Mouse (Mus musculus) lung, adult 2 months (tissue): ENCODE results near the gene Scd2. TPM values are rescaled to one million over a fixed set of nuclear protein-coding genes. Genes with fewer than 3 reads are reported as not detected.
"Not testable (repeated sequence)": the region's sequence is repeated elsewhere in the genome, so short reads cannot be mapped to it uniquely, and the experiment has no call there.

ENCODE experiments used
- DNase-seq: peaks from one replicate; pipeline ENCODE4 v3.0.0; 2022
- H3K4me1 ChIP-seq: fragments of 200-500 bp; 2 replicates; pipeline ENCODE4 v1.6.1; 2011; ENCODE audit warnings: low read length; ENCODE audit not compliant: control insufficient read depth, insufficient read depth
- H3K4me3 ChIP-seq: fragments of 200-500 bp; replicated peaks from 2 replicates; pipeline ENCODE3; 2011; ENCODE audit warnings: low read depth, mild to moderate bottlenecking, control low read depth, low read length; ENCODE audit errors: extremely low read depth
- CTCF ChIP-seq: fragments of 200-500 bp; IDR thresholded peaks from 2 replicates; pipeline ENCODE4 v1.5.1; 2011; ENCODE audit warnings: mild to moderate bottlenecking, low read length, control low read depth; ENCODE audit not compliant: insufficient read depth
- POLR2A ChIP-seq: fragments of 200-500 bp; IDR thresholded peaks from 2 replicates; pipeline ENCODE4 v1.6.1; 2011; ENCODE audit warnings: low read depth, mild to moderate bottlenecking, control low read depth, low read length, borderline replicate concordance; ENCODE audit errors: extremely low read depth
- WGBS: fragments of 180-500 bp; shearing (Covaris S2); methylation state at CpG from one replicate; pipeline ENCODE4 v1.1.7; 2018; 5-methylcytosine and 5-hydroxymethylcytosine counted together
- polyA plus RNA-seq: library from polyadenylated mRNA; depleted of rRNA; stranded (reverse); fragments of >200 nt; gene quantifications from 2 replicates; pipeline ENCODE4 v1.2.3, GENCODE M21; 2012

Gene Scd2
- polyA plus RNA-seq, 1 experiment = 384 TPM

DNA sequence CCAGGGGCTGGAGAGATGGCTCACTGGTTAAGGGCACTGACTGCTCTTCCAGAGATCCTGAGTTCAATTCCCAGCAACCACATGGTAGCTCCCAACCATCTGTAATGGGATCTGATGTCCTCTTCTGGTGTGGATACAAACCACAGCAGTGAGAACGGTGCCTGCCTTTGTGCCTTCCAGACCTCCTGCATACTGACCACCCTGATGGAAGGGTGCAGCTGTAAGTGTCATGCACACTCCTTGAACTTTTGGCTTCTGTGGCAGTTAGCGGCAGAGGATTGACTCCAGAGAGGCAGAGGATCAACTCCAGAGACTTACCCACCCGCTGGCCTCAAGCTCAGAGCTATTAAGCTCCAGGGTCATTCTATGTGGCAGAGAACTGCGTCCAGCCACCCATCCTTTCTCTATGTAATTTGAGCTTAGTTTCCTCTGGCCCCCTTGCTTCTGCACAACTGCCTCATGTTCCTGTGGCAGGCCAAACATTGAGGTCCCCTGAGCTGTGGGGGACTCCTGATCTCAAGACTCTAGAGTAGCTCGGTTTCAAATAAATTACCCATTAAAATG, 23.4 kb downstream of the Scd2 start:
- WGBS = 76% methylated on average over 5 of the region's 5 CpGs
- TF ChIP-seq CTCF (no peak), POLR2A (no peak)

DNA sequence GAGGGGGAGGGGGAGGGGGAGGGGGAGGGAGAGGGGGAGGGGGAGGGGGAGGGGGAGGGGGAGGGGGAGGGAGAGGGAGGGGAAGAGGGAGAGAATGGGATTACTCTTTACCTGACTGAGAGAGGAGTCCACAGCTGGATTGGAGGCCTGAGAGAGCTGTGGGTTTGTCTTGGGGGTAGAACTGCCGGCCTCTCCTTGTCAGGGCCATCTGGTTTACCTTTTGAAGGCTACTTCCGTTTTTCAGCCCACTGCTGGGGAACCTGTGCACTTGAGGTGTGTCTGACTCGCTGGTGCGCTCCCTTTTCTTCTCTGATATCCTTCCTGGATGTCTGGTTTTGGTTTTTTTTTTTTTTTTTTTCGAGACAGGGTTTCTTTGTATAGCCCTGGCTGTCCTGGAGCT, 23.9 kb downstream of the Scd2 start:
- WGBS = 64% methylated on average over 5 of the region's 5 CpGs
- Histone ChIP-seq H3K4me3 (no peak overlapping the region), H3K4me1 (peaks cover 2% of the 10 kb centered on the region; the same call in 1 of the 2 replicates)
- no peak for DNase-seq
- no peak for TF ChIP-seq POLR2A
- TF ChIP-seq CTCF = no peak

More for the DNA sequence above, 23.4 kb downstream of the Scd2 start:
- DNase-seq = no peak
- Histone ChIP-seq H3K4me1 (peaks cover 2% of the 10 kb centered on the region), H3K4me3 (no peak overlapping the region)

DNA sequence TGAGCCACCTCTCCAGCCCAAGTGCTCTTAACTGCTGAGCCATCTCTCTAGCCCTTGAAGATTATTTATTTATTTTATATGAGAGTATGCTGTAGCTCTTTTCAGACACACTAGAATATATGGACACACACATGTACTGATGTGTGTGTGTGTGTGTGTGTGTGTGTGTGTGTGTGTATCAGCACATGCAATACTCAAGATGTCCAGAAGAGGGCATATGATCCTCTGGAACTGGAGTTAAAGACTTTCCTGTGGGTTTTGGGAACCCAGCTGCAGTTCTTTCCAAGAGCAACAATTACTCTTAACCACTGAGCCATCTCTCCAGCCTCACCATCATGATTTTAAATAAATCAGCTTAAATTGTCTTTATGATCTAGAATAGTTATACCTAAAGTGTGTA, 25.1 kb downstream of the Scd2 start:
- TF ChIP-seq POLR2A (no peak), CTCF (no peak)
- Histone ChIP-seq H3K4me1 (peaks cover 2% of the 10 kb centered on the region; the same call in 1 of the 2 replicates), H3K4me3 (no peak overlapping the region)
- no peak for DNase-seq

DNA sequence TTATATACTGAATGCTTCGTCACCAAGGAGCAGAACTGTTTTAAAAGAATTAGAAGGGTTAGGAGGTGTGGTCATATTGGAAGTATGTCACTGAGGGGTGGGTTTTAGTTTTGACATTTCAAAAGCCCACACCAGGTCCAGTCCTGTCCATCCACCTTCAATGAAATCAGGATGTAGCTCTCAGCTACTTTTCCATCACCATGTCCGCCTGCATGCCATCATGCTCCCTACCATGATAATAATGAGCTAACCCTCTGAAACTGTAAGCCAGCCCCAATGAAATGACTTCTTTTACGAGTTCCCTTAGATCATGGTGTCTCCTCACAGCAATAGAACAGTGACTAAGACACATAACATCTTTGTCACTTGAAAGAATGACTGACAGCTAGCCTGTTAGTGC, 26.8 kb downstream of the Scd2 start:
- no peaks in the 10 kb centered on the region for H3K4me1 ChIP-seq
- 88% methylated on average over 3 of the region's 3 CpGs for WGBS
- H3K4me3 ChIP-seq = no peak overlapping the region
- no peak for DNase-seq
- TF ChIP-seq POLR2A = no peak
- TF ChIP-seq CTCF = no peak

DNA sequence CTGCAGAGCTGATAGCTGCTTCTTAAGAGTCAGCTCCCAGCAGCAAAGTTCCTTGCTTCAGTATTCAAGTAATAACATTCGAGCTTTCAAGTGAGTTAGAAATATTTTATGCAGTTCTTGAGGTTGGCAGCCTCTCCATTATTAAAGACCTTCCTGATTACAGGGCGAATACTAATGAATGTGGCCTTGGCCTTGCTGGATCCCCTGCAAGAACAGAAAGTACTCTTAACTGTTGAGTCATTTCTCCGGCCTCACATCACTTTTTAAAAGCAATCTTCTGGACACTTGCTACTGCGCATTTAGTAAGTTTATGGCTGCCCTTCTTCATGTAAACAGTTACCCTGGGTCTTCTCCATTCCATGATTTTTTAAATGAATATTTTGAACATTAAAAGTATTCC, 27.7 kb downstream of the Scd2 start:
- Histone ChIP-seq H3K4me3 (no peak overlapping the region), H3K4me1 (no peaks in the 10 kb centered on the region)
- WGBS = 59% methylated on average over 4 of the region's 4 CpGs
- TF ChIP-seq POLR2A = no peak
- no peak for TF ChIP-seq CTCF
- no peak for DNase-seq

DNA sequence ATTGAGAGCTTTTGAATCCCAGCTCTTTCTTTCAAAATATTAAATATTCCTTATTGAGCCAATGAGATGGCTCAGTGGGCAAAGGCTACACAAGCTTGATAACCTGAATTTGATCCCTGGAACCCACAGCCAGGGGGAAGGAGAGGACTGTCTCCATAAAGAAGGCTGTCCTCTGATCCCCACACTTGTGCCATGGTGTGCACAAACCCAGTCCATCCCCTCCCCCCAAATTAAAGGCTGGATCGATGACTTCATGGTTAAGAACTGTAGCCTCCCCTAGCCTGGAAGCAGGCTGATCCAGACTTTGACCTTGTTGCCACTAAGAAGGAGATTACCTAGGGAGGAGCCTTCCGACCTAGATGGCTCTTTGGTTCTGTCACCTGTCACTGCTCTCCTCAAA, 28.2 kb downstream of the Scd2 start:
- Histone ChIP-seq H3K4me3 (no peak overlapping the region), H3K4me1 (no peaks in the 10 kb centered on the region)
- 79% methylated on average over 2 of the region's 2 CpGs for WGBS
- no peak for DNase-seq
- TF ChIP-seq POLR2A = no peak
- TF ChIP-seq CTCF = no peak

DNA sequence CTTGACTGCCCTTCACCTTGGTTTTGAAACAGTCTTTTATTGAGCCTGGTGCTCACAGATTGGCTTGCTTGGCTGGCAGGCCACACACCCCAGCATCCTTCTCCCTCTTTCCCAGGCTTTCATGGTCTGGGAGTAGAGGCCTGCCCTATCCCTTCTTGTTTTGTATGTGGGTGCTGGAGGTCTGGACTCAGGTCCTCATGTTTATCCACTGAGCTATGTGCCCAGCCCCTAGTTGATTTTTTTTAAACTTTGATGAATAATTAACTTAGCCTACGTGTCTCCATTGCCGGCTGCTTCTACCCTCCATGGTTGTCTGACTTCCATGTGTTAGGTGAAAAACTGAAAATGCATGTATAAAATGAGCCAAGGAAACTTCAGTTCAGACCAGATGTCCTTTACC, 36.1 kb downstream of the Scd2 start:
- H3K4me1 ChIP-seq = no peaks in the 10 kb centered on the region
- DNase-seq = no peak
- no peak for TF ChIP-seq CTCF
- TF ChIP-seq POLR2A = no peak
- 90% methylated on average over 2 of the region's 2 CpGs for WGBS
- H3K4me3 ChIP-seq = no peak overlapping the region

DNA sequence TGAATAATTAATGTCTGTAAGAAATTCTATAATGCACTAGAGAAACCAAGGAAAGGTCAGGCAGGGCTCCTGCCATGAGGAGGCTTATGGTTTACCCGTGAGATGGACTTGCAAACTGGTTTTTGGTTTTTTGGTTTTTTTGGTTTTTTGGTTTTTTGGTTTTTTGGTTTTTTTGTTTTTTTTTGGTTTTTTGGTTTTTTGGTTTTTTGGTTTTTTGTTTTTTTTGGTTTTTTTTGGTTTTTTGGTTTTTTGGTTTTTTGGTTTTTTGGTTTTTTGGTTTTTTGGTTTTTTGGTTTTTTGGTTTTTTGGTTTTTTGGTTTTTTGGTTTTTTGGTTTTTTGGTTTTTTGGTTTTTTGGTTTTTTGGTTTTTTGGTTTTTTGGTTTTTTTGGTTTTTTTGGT, 37.7 kb downstream of the Scd2 start:
- H3K4me1 ChIP-seq, H3K4me3 ChIP-seq, DNase-seq: not testable (repeated sequence)
- WGBS = 98% methylated on average over 1 of the region's 1 CpGs

DNA sequence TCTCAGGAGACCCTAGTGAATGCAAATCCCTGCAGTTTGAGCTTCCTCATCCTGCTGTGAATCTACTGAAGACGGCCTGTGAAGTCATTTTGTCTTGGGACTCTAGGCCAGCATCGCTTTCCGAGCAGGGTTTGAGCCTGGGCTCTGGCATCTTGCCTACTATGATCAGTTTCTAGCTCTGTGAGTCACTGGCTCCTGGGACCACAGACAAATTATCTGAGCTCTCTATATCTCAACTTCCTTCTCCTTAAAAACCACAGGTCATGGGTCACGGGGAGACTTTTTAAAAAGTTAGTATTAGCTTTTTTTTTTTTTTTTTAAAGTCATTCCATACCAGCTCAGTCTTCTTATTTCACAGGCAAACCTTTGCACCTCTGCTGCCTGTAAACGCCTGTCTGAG, 38.4 kb downstream of the Scd2 start:
- Histone ChIP-seq H3K4me1 (no peaks in the 10 kb centered on the region), H3K4me3 (no peak overlapping the region)
- DNase-seq = no peak
- no peak for TF ChIP-seq POLR2A
- 67% methylated on average over 5 of the region's 5 CpGs for WGBS

DNA sequence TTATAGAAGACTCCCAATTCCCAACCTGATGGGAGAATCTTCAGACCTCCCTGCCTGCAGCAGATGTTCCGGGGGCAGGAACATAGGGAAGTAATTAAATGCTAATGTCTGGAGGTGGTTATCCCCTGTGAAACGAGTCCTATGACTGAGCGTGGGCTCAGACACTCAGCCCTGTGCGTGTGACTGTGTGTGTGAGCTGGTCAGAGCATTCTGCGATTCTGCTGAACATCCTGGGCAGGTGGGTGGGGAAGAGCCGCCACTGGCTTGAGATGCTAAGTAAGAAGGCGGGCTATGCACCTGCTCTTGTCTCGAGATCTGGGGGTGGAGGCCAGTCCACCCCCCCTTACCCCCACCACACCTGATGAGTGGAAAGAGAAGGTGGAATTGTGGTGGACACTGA, 38.9 kb downstream of the Scd2 start:
- 70% methylated on average over 8 of the region's 8 CpGs for WGBS
- Histone ChIP-seq H3K4me3 (no peak overlapping the region), H3K4me1 (no peaks in the 10 kb centered on the region)
- DNase-seq = no peak
- no peak for TF ChIP-seq POLR2A

DNA sequence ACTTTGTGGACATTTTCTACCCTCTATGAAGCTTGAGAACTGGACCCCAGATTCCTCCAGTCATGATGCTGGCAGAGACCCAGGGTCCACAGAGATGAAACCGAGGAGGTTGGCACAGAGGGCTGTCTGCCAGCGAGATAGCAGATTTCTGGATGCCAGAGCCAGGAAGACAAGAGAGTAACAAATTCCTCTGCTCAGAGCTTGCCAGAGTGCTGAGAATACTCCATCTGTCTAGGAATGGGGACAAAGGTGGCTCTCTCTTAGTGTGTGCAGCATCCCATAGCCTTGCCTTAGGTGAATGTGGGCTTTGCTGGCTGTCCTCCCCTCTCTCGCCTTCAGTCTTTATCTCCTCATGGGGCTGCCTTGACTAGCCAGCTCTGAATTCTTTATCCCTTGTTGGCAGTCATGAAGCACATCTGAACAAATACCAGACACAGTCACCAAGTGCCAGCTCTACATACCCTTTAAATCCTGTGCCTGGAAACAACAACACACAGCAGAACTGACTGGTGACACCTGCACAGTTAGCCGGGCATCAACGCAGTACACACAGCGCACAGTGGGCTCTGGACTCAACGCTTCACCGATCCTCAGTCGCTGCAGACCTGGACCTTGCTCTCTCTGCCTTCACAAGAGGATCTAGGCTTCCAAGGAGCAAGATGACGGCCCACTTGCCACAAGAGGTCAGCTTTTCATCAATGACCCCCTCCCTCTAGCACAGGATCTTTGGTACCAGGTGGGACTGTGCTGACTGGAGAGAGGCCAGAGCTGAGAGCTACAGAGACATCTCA, 39.6 kb downstream of the Scd2 start, which contains the start of gene Scd4:
Gene Scd4, plus strand, starts transcription at position 260 of the 791 bp plus-strand sequence.
- no peak within 1 kb of the TSS for H3K4me3 ChIP-seq

More for the DNA sequence above, 39.6 kb downstream of the Scd2 start, which contains the start of gene Scd4:
- 80% methylated on average over 10 of the region's 10 CpGs for WGBS
- H3K4me1 ChIP-seq = no peaks in the 10 kb centered on the region
- no peak for TF ChIP-seq POLR2A
- TF ChIP-seq CTCF = no peak
- no peak for DNase-seq
